Mouse (Mus musculus): ENCODE data around the gene Hspa5. TPM values are rescaled to one million over a fixed set of nuclear protein-coding genes. Genes with fewer than 3 reads are reported as not detected.
"Not testable (repeated sequence)": the region's sequence is repeated elsewhere in the genome, so short reads cannot be mapped to it uniquely, and the experiment has no call there.

The Hspa5 gene
- polyA plus RNA-seq, 1 experiment from 2014 or later = 688 TPM

DNA sequence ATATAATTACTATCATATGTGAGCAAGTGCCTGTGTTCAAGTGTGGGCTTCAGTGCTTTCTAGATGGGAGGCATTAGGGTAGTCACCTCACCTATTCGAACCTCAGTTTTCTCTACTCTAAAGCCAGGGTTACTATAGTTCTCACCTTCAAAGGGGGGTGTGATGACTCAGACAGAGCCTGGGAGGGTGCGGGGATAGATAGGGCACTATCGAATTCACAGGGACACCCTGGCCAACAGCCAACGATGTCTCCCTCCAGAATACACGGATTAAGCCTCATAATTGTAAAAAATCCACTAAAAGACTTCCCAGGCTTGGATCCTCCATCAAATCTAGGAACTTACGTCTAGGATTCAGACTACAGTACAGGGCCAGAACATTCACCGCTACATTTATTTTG lies 23.7 kb downstream of the Hspa5 start:
- DNase-seq (ENCODE audit: low spot score) (no peak), ATAC-seq (replicated peaks; ENCODE audit: low FRiP score, low read depth) (no peak)
- Histone ChIP-seq H3K27ac (no peak overlapping the region), H3K36me3 (ENCODE audit: insufficient read depth, low read length) (0 out of 2 replicates have a peak, but pooled peaks cover 11% of the 10 kb centered on the region), H3K9me3 (replicated peaks; ENCODE audit: low read length) (no peaks in the 10 kb centered on the region), H3K27me3 (ENCODE audit: insufficient read depth, low read length) (no peaks in the 10 kb centered on the region), H3K4me2 (ENCODE audit: low read length) (no peak overlapping the region), H3K4me1 (replicated peaks; ENCODE audit: insufficient read depth, low read length) (peaks cover 2% of the 10 kb centered on the region; the same call in 1 of the 2 replicates), H3K9ac (ENCODE audit: low read depth, low read length) (no peak overlapping the region), H3K4me3 (replicated peaks; ENCODE audit: low read depth, low read length) (no peak overlapping the region)
- no peak for TF ChIP-seq CTCF (IDR thresholded peaks at IDR 0.05; ENCODE audit: low read depth)
- 88% methylated on average over 7 of the region's 7 CpGs for WGBS

DNA sequence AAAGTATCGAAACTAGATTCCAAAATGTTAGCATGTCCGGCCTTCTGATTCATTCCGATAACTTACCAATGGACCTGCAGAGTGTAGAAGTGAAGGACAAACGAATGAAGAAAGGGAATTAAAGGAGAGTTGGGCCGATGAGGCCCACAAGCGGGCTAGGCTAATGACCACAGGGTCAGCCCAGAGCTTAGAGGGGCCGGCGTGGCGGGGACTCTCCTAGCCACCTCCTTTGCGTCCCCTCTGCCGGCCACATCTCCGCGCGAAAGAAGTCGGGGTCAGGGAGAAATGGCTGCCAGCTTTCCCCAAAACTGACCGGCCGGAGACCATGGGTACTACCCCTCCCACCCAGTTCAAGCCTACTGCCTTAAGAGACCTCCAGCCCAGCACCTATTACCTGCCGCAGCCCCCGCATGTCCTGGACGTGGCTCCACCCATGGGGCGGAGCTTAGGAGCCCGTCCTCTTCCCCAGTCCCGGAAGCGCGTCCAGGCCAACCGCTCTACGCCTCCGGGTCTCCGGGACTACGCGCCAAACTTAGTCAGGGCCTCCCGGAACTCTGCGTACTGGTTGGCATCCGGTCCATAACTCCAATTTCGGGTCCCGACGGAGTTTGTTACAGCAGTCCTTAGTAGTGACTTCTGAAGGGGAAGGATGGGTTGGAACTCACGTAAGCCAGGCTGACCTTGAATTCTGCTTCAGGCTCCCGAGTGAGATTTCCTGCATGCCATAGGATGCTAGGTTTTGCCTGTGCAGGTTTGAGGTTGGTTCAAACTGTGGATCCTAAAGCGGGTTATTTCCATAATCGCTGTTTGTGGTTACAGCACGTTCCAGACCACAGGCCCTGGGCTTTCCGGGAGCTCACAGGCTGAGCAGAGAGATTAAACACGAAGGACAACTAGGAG lies 27.8 kb downstream of the Hspa5 start, which contains the start of gene Rabepk:
Gene Rabepk (minus strand): TSS at position 556 of the 900 bp plus-strand sequence.
- DNase-seq (ENCODE audit: low spot score) (peak; percentile 93), ATAC-seq (replicated peaks; ENCODE audit: low FRiP score, low read depth) (peak; percentile 80)
- Histone ChIP-seq H3K4me2 (ENCODE audit: low read length) (peak within 1 kb of the TSS; percentile 81), H3K27ac (peak within 1 kb of the TSS; percentile 85), H3K9ac (ENCODE audit: low read depth, low read length) (peak within 1 kb of the TSS; percentile 72), H3K9me3 (replicated peaks; ENCODE audit: low read length) (no peaks in the 10 kb centered on the region), H3K4me3 (replicated peaks; ENCODE audit: low read depth, low read length) (peak within 1 kb of the TSS; percentile 67), H3K27me3 (ENCODE audit: insufficient read depth, low read length) (no peaks in the 10 kb centered on the region), H3K36me3 (ENCODE audit: insufficient read depth, low read length) (0 out of 2 replicates have a peak, but pooled peaks cover 8% of the 10 kb centered on the region), H3K4me1 (replicated peaks; ENCODE audit: insufficient read depth, low read length) (peaks cover 7% of the 10 kb centered on the region; the same call in 1 of the 2 replicates)
- TF ChIP-seq CTCF (IDR thresholded peaks at IDR 0.05; ENCODE audit: low read depth) = no peak
- 3% methylated on average over 44 of the region's 44 CpGs for WGBS

DNA sequence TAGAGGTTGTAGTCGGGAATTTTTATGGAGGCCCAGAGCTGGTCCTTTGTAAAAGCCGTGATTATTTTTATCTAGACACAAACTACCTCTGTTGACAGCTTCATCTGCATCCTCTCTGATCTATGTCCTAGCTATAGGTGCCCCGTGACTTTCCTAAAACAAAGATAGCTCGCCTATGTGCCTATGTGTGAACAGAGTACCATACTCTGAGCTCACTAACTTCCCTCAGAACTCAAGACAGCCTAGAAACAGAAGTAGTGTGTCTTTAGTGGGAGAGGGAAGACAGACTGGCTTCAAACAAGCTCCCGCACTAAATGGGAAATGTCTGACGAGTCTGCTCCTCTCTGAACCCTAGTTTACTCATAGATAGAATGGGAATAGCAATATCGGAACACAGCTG lies 28.6 kb downstream of the Hspa5 start:
- H3K4me1 ChIP-seq (replicated peaks; ENCODE audit: insufficient read depth, low read length) = peaks cover 7% of the 10 kb centered on the region; the same call in 1 of the 2 replicates
- H3K9me3 ChIP-seq (replicated peaks; ENCODE audit: low read length) = no peaks in the 10 kb centered on the region
- ATAC-seq (replicated peaks; ENCODE audit: low FRiP score, low read depth) (no peak), DNase-seq (ENCODE audit: low spot score) (no peak)
- no peak overlapping the region for H3K9ac ChIP-seq (ENCODE audit: low read depth, low read length)
- no peak for TF ChIP-seq CTCF (IDR thresholded peaks at IDR 0.05; ENCODE audit: low read depth)
- H3K27ac ChIP-seq = peak overlapping the region; percentile 85
- H3K36me3 ChIP-seq (ENCODE audit: insufficient read depth, low read length) = 0 out of 2 replicates have a peak, but pooled peaks cover 8% of the 10 kb centered on the region
- peak overlapping the region; percentile 67 for H3K4me3 ChIP-seq (replicated peaks; ENCODE audit: low read depth, low read length)
- WGBS = 81% methylated on average over 7 of the region's 7 CpGs
- peak overlapping the region; percentile 81 for H3K4me2 ChIP-seq (ENCODE audit: low read length)
- H3K27me3 ChIP-seq (ENCODE audit: insufficient read depth, low read length) = no peaks in the 10 kb centered on the region

DNA sequence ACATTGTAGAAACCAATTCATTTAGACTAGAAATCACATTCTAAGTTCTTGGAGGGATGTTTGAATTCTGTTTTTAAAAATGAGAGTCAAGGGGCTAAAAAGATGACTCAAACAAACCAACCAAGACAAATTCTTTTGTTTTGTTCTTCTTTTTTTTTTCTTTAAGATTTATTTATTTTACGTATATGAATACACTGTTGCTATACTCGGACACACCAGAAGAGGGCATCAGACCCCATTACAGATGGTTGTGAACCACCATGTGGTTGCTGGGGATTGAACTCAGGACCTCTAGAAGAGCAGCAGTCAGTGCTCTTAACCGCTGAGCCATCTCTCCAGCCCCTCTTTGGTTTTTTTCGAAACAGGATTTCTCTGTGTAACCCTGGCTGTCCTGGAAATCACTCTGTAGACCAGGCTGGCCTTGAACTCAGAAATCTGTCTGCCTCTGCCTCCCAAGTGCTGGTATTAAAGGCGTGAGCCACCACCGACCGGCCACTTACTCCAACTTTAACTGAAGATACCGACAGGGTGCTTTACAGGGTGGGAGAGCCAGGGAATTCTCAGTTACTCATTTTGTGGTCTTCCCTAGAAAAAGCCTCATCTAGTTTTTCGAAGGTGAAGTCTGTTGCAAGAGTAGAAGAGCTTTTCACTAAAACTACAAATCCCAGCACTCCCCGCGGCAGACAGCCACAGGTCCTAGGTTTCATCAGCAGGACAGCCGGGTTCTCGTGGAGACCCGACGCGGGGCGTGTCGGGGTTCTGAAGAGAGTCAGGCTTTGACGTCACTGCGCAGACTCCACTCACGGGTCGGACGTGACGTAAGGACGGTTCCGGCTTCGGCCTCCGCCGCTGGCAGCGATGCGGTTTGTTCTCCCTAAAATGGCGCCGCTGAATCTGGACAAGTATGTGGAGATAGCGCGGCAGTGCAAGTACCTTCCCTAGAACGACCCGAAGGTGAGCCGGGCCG lies 30.0 kb downstream of the Hspa5 start:
- Histone ChIP-seq H3K4me1 (replicated peaks; ENCODE audit: insufficient read depth, low read length) (peaks cover 7% of the 10 kb centered on the region; the same call in 1 of the 2 replicates), H3K4me3 (replicated peaks; ENCODE audit: low read depth, low read length) (peak overlapping the region; percentile 66), H3K36me3 (ENCODE audit: insufficient read depth, low read length) (peaks cover 4% of the 10 kb centered on the region; the same call in 1 of the 2 replicates), H3K27me3 (ENCODE audit: insufficient read depth, low read length) (no peaks in the 10 kb centered on the region), H3K9me3 (replicated peaks; ENCODE audit: low read length) (no peaks in the 10 kb centered on the region), H3K27ac (peak overlapping the region; percentile 94), H3K4me2 (ENCODE audit: low read length) (peak overlapping the region; percentile 63), H3K9ac (ENCODE audit: low read depth, low read length) (peak overlapping the region; percentile 83)
- peak; percentile 49 for TF ChIP-seq CTCF (IDR thresholded peaks at IDR 0.05; ENCODE audit: low read depth)
- 6% methylated on average over 39 of the region's 39 CpGs for WGBS
- peak; percentile 99 for DNase-seq (ENCODE audit: low spot score)
- peak; percentile 95 for ATAC-seq (replicated peaks; ENCODE audit: low FRiP score, low read depth)

DNA sequence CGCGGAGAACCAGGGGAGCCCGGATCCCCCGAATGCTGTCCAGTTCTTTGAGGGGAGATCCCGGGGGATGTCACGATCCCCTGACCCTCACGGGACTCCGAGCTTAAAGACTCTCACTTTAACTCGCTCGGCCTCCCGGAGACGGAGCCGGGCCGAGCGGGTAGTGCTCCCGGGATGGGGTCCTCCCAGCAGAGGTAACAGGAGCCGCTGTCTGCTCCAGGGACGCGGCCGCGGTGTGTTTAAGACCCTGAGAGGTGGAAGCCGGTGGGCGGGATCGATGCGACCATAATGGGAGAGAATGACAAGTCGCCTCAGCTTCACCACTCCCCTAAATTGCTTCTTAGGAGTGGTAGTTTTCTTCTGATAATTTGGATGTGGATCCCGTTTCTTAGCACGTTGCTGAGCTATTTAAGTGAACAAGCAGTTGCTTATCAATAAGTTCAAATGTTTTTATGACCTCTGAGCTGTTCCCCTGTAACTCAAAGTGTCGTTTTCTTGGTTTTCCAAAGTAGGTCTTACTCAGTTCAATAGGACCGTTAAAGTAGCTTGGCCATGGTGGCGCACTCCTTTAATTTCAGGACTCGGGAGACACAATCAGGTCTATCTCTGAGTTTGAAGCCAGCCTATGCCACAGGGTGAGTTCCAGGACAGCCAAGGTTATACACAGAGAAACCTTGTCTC lies 30.9 kb downstream of the Hspa5 start:
- DNase-seq (ENCODE audit: low spot score) (peak; percentile 38), ATAC-seq (replicated peaks; ENCODE audit: low FRiP score, low read depth) (peak; percentile 55)
- WGBS = 0% methylated on average over 21 of the region's 32 CpGs
- not testable (repeated sequence) for H3K9me3 ChIP-seq (replicated peaks; ENCODE audit: low read length); H3K4me1 ChIP-seq (replicated peaks; ENCODE audit: insufficient read depth, low read length); H3K36me3 ChIP-seq (ENCODE audit: insufficient read depth, low read length); H3K27me3 ChIP-seq (ENCODE audit: insufficient read depth, low read length)
- peak overlapping the region; percentile 63 for H3K4me2 ChIP-seq (ENCODE audit: low read length)
- peak overlapping the region; percentile 94 for H3K27ac ChIP-seq
- peak overlapping the region; percentile 66 for H3K4me3 ChIP-seq (replicated peaks; ENCODE audit: low read depth, low read length)
- peak overlapping the region; percentile 83 for H3K9ac ChIP-seq (ENCODE audit: low read depth, low read length)

Data from kidney, postnatal 0 days (tissue).